Mouse (Mus musculus): ENCODE data around the gene Zfp248. TPM values are rescaled to one million over a fixed set of nuclear protein-coding genes. Genes with fewer than 3 reads are reported as not detected.

Gene Zfp248
- polyA plus RNA-seq, 1 experiment from 2014 or later: 12.3 TPM

DNA sequence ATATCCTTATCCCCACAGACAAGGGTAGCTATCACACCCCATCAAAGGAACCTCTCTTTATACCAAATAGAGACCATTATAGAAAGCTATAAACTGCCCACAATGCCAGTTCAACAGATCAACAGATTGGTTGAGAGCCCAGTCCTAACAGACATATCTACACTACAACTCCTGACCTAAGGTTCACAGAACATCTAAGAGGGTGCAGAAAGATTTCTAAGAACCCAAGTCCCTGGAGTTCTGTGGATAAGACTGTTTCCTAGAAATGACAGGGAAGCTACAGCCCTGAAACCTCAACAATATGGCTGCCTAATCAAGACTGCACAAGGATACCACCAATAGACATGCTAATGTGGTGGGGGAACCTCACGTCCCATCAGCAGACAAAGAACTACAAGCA is 44.9 kb downstream of the Zfp248 start:
- H3K4me3 ChIP-seq: no peak overlapping the region
- H3K36me3 ChIP-seq: peaks cover 96% of the 10 kb centered on the region
- H3K27me3 ChIP-seq (ENCODE audit: low read depth, poor library complexity, severe bottlenecking): no peaks in the 10 kb centered on the region
- no peaks in the 10 kb centered on the region for H3K9me3 ChIP-seq (replicated peaks)
- 94% methylated on average over 1 of the region's 1 CpGs for WGBS
- H3K4me1 ChIP-seq: no peaks in the 10 kb centered on the region
- no peak overlapping the region for H3K27ac ChIP-seq
- DNase-seq (ENCODE audit: low spot score): no peak

GRCm38 (mm10) chr6:118408510-118408909 is 46.8 kb downstream of the Zfp248 start:
- DNase-seq (ENCODE audit: low spot score): no peak
- Histone ChIP-seq H3K4me3 (no peak overlapping the region), H3K36me3 (peaks cover 96% of the 10 kb centered on the region), H3K9me3 (replicated peaks) (no peaks in the 10 kb centered on the region), H3K4me1 (no peaks in the 10 kb centered on the region), H3K27me3 (ENCODE audit: low read depth, poor library complexity, severe bottlenecking) (no peaks in the 10 kb centered on the region), H3K27ac (no peak overlapping the region)
- WGBS: 95% methylated on average over 5 of the region's 5 CpGs

GRCm38 (mm10) chr6:118406421-118406820 is 48.9 kb downstream of the Zfp248 start:
- no peaks in the 10 kb centered on the region for H3K4me1 ChIP-seq
- H3K4me3 ChIP-seq: no peak overlapping the region
- H3K9me3 ChIP-seq (replicated peaks): no peaks in the 10 kb centered on the region
- peaks cover 96% of the 10 kb centered on the region for H3K36me3 ChIP-seq
- WGBS: 94% methylated on average over 4 of the region's 4 CpGs
- no peak overlapping the region for H3K27ac ChIP-seq
- DNase-seq (ENCODE audit: low spot score): no peak
- H3K27me3 ChIP-seq (ENCODE audit: low read depth, poor library complexity, severe bottlenecking): no peaks in the 10 kb centered on the region

DNA sequence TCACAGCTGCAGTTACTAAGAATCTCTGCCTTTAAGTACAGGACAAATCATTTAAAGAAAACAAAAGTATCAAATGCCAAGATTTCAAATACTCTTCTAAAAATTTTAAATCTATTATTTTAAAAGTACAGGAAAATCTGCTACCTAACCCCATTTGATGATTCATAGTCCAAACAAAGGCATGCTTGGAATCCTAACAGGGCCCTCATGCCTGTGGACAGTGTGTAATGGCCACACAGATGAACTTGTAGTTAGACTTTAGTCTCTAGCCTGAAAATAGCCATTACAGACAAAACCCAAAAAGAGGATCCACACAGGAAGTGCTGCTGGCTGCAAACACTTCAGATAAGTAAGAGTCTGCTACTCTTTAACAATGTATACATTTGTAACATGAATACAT is 64.6 kb downstream of the Zfp248 start:
- Histone ChIP-seq H3K27ac (no peak overlapping the region), H3K4me1 (no peaks in the 10 kb centered on the region), H3K27me3 (ENCODE audit: low read depth, poor library complexity, severe bottlenecking) (no peaks in the 10 kb centered on the region), H3K4me3 (no peak overlapping the region), H3K9me3 (replicated peaks) (no peaks in the 10 kb centered on the region), H3K36me3 (peaks cover 93% of the 10 kb centered on the region)
- DNase-seq (ENCODE audit: low spot score): no peak

DNA sequence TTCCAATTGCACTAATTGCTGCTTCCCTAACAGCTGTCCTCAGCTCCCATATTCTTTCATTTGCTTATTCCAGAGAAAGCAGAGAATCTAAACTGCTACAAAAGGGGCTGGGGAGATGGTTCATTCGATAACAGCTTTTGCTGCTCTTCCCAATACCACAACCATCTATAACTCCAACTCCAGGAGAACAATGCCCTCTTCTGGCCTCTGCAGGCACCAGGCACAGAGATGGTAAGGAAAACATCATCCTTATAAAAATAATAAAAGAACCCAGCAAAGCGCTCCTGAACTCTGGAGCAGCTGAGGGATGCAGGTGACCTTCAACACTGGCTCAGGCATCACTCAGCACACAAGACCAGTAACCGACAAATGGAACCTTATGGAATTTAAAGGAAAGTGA is 69.4 kb downstream of the Zfp248 start:
- no peaks in the 10 kb centered on the region for H3K9me3 ChIP-seq (replicated peaks)

DNA sequence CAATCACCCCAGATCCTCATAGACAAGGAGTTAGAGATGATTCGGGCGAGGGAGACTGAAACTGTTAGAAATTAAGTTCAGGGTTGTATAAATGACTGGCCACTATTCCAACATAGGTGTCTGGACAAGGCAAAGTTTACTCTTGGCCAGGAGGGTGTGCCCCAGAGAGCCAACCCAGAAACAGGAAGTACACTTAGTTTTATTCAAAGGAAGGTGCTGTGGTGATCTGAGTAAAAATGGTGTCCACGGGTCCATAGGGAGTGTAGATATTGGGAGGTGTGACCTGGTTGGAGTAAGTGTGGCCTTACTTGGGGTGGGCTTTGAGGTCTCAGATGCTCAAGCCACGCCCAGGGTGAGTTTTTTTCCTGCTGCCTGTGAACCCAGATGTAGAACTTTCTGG is 74.1 kb downstream of the Zfp248 start:
- H3K36me3 ChIP-seq: peaks cover 43% of the 10 kb centered on the region
- no peaks in the 10 kb centered on the region for H3K9me3 ChIP-seq (replicated peaks)
- peak; percentile 15 for DNase-seq (ENCODE audit: low spot score)
- no peak overlapping the region for H3K27ac ChIP-seq
- H3K4me3 ChIP-seq: no peak overlapping the region
- WGBS: 83% methylated on average over 4 of the region's 4 CpGs
- H3K4me1 ChIP-seq: peaks cover 12% of the 10 kb centered on the region
- peaks cover 11% of the 10 kb centered on the region; the same call in 1 of the 2 replicates for H3K27me3 ChIP-seq (ENCODE audit: low read depth, poor library complexity, severe bottlenecking)

More for the DNA sequence above, 69.4 kb downstream of the Zfp248 start:
- H3K27me3 ChIP-seq (ENCODE audit: low read depth, poor library complexity, severe bottlenecking): no peaks in the 10 kb centered on the region
- no peaks in the 10 kb centered on the region for H3K4me1 ChIP-seq
- H3K4me3 ChIP-seq: no peak overlapping the region
- H3K36me3 ChIP-seq: peaks cover 84% of the 10 kb centered on the region
- no peak for DNase-seq (ENCODE audit: low spot score)
- 96% methylated on average over 3 of the region's 3 CpGs for WGBS
- H3K27ac ChIP-seq: no peak overlapping the region

DNA sequence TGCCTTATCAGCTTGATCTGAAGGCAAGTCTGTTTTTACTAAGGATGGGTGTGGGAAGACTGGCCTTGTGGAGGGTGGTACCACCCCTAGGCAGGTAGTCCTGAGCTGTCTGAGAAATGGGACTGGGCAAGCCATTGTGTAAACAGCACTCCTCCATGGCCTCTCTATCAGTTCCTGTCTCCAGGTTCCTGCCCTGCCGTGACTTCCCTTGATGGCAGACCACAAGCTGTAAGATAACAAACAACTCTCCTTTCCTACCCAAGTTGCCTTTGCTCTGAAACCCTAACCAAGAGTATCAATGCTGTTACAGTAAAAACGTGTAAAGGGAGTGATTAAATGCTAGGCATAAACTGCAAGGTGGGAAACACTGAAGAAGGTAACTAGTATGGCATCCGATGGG is 74.7 kb downstream of the Zfp248 start:
- Histone ChIP-seq H3K36me3 (peaks cover 38% of the 10 kb centered on the region), H3K9me3 (replicated peaks) (no peaks in the 10 kb centered on the region), H3K27me3 (ENCODE audit: low read depth, poor library complexity, severe bottlenecking) (peaks cover 11% of the 10 kb centered on the region; the same call in 1 of the 2 replicates), H3K4me1 (peaks cover 18% of the 10 kb centered on the region), H3K27ac (no peak overlapping the region), H3K4me3 (no peak overlapping the region)
- WGBS: 71% methylated on average over 3 of the region's 3 CpGs
- DNase-seq (ENCODE audit: low spot score): no peak

GRCm38 (mm10) chr6:118379451-118380167 is 75.7 kb downstream of the Zfp248 start:
- no peak overlapping the region for H3K4me3 ChIP-seq
- peak; percentile 94 for DNase-seq (ENCODE audit: low spot score)
- peaks cover 19% of the 10 kb centered on the region for H3K27me3 ChIP-seq (ENCODE audit: low read depth, poor library complexity, severe bottlenecking)
- 38% methylated on average over 20 of the region's 20 CpGs for WGBS
- H3K36me3 ChIP-seq: peaks cover 28% of the 10 kb centered on the region
- no peaks in the 10 kb centered on the region for H3K9me3 ChIP-seq (replicated peaks)
- H3K4me1 ChIP-seq: peaks cover 23% of the 10 kb centered on the region
- H3K27ac ChIP-seq: no peak overlapping the region

GRCm38 (mm10) chr6:118377611-118378010 is 77.7 kb downstream of the Zfp248 start:
- Histone ChIP-seq H3K27me3 (ENCODE audit: low read depth, poor library complexity, severe bottlenecking) (peaks cover 33% of the 10 kb centered on the region), H3K4me3 (no peak overlapping the region), H3K9me3 (replicated peaks) (no peaks in the 10 kb centered on the region), H3K36me3 (peaks cover 8% of the 10 kb centered on the region), H3K27ac (no peak overlapping the region), H3K4me1 (peaks cover 23% of the 10 kb centered on the region)
- DNase-seq (ENCODE audit: low spot score): no peak
- WGBS: 66% methylated on average over 10 of the region's 10 CpGs

Small RNAs within 50 kb of the gene (microRNA-seq; reads per million reads assigned to microRNA genes)
- gene Gm25953: not detected

Other genes with a start within 250 kb of the Zfp248 start
- gene Bms1, start 36.1 kb downstream of the Zfp248 start, polyA plus RNA-seq (2016; fragmentation: Nextera tagmentation; extraction: Ambion mirVana): 55.6 and 58.2 TPM in 2 replicates
- gene Zfp9, start 23.8 kb upstream of the Zfp248 start, polyA plus RNA-seq (2016; fragmentation: Nextera tagmentation; extraction: Ambion mirVana): 8.0 and 11.7 TPM in 2 replicates
- gene Ankrd26, start 106.7 kb upstream of the Zfp248 start, polyA plus RNA-seq (2016; fragmentation: Nextera tagmentation; extraction: Ambion mirVana): 13.8 and 18.5 TPM in 2 replicates

All from limb, embryonic 10.5 days (tissue).